Mouse (Mus musculus) midbrain, postnatal 0 days (tissue): Measurements from ENCODE around the gene Mtrr. TPM values are rescaled to one million over a fixed set of nuclear protein-coding genes. Genes with fewer than 3 reads are reported as not detected.

ENCODE experiments used
- ATAC-seq: fragments of 200-750 bp; cut with Nextera tagmentation; 2 replicates; pipeline ENCODE4 v1.8.0; 2017; ENCODE audit warnings: moderate number of reproducible peaks, mild to moderate bottlenecking, moderate TSS enrichment, moderate library complexity; ENCODE audit not compliant: low FRiP score
- DNase-seq: peaks from one replicate; pipeline ENCODE4 v3.0.0-alpha.2; 2015; ENCODE audit warnings: low spot score
- H3K27ac ChIP-seq: fragments of 300-500 bp; sonication (generic); 2 replicates; pipeline ENCODE4 v1.5.1; 2014; ENCODE audit warnings: low read depth, mild to moderate bottlenecking, low read length, mixed read lengths
- H3K27me3 ChIP-seq: fragments of 300-500 bp; sonication (generic); 2 replicates; pipeline ENCODE4 v1.6.1; 2014; ENCODE audit warnings: low read length, control low read depth, mixed read lengths; ENCODE audit not compliant: insufficient read depth
- H3K36me3 ChIP-seq: fragments of 300-500 bp; sonication (generic); 2 replicates; pipeline ENCODE4 v1.6.1; 2014; ENCODE audit warnings: low read length, control low read depth, mixed read lengths; ENCODE audit not compliant: insufficient read depth
- H3K4me1 ChIP-seq: fragments of 300-500 bp; sonication (generic); 2 replicates; pipeline ENCODE4 v1.6.1; 2014; ENCODE audit warnings: mild to moderate bottlenecking, control low read depth, antibody characterized with exemption, low read length, mixed read lengths; ENCODE audit not compliant: insufficient read depth
- H3K4me2 ChIP-seq: fragments of 300-500 bp; sonication (generic); 2 replicates; pipeline ENCODE4 v1.6.1; 2014; ENCODE audit warnings: low read depth, mild to moderate bottlenecking, low read length, mixed read lengths; ENCODE audit not compliant: poor library complexity, severe bottlenecking
- H3K4me3 ChIP-seq: fragments of 300-500 bp; sonication (generic); 2 replicates; pipeline ENCODE4 v1.5.1; 2014; ENCODE audit warnings: low read depth, mild to moderate bottlenecking, low read length, moderate library complexity
- H3K9ac ChIP-seq: fragments of 300-500 bp; sonication (generic); replicated peaks from 2 replicates; pipeline ENCODE4 v1.6.1; 2014; ENCODE audit warnings: mild to moderate bottlenecking, low read length, moderate library complexity, mixed read lengths; ENCODE audit not compliant: poor library complexity, severe bottlenecking
- H3K9me3 ChIP-seq: fragments of 300-500 bp; sonication (generic); 2 replicates; pipeline ENCODE4 v1.6.1; 2016; ENCODE audit warnings: low read length, control low read depth
- CTCF ChIP-seq: IDR thresholded peaks from 2 replicates; pipeline ENCODE4 v1.5.1; 2016; ENCODE audit warnings: antibody characterized with exemption, mild to moderate bottlenecking
- WGBS: fragments of 180-500 bp; shearing (Covaris S2); extraction: QIAGEN DNeasy Blood & Tissue Kit; methylation state at CpG from one replicate; pipeline ENCODE4 v1.1.7; 2014; 5-methylcytosine and 5-hydroxymethylcytosine counted together
- polyA plus RNA-seq: library from polyadenylated mRNA; unstranded; fragments of >200 nt; fragmentation: Nextera tagmentation; extraction: Ambion mirVana; gene quantifications from 2 replicates; pipeline ENCODE4 v1.2.1, GENCODE M21; 2015
- total RNA-seq: library from RNA; depleted of rRNA; stranded (reverse); fragments of >200 nt; gene quantifications from 2 replicates; pipeline ENCODE4 v1.2.3, GENCODE M21; 2014

Mtrr gene
- total and polyA plus RNA-seq, 2 experiments from 2014 or later: 6.8 to 10.6 TPM

GRCm38 (mm10) chr13:68588352-68588751, 6.4 kb upstream of the Mtrr start:
- peaks cover 56% of the 10 kb centered on the region for H3K36me3 ChIP-seq
- no peak for TF ChIP-seq CTCF

GRCm38 (mm10) chr13:68585441-68585840, 3.5 kb upstream of the Mtrr start:
- no peaks in the 10 kb centered on the region for H3K27me3 ChIP-seq
- ATAC-seq (no peak), DNase-seq (no peak)
- H3K9me3 ChIP-seq: no peaks in the 10 kb centered on the region
- H3K36me3 ChIP-seq: peaks cover 41% of the 10 kb centered on the region
- no peak overlapping the region for H3K27ac ChIP-seq
- H3K4me2 ChIP-seq: no peak overlapping the region
- H3K9ac ChIP-seq: no peak overlapping the region
- H3K4me3 ChIP-seq: no peak overlapping the region
- 82% methylated on average over 7 of the region's 7 CpGs for WGBS
- TF ChIP-seq CTCF: no peak
- no peaks in the 10 kb centered on the region; the same call in 1 of the 2 replicates for H3K4me1 ChIP-seq

More at GRCm38 (mm10) chr13:68588352-68588751, 6.4 kb upstream of the Mtrr start:
- ATAC-seq (no peak), DNase-seq (no peak)
- Histone ChIP-seq H3K4me1 (no peaks in the 10 kb centered on the region), H3K9ac (no peak overlapping the region), H3K4me2 (no peak overlapping the region), H3K4me3 (no peak overlapping the region), H3K27me3 (no peaks in the 10 kb centered on the region), H3K27ac (no peak overlapping the region), H3K9me3 (no peaks in the 10 kb centered on the region)

DNA sequence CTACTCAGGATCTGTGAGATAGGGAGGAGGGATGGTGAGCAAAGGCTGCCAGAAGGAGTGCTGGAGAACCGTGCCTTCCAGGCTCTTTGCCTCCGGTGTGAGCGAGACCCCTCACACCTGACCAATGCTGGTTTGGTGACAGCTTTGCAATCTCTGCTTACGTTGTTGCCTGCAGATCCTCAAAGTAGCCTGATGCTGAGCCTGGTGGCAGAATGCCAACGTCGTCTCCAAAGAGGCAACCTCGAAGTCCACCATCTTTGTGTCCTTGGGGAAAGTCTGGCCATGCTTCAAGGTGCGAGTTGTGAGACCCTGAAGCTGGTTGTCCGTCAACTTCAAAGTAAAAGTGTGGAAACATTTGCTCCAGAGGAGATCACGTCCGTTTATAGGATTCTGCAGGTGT, 2.0 kb upstream of the Mtrr start:
- Histone ChIP-seq H3K36me3 (peaks cover 41% of the 10 kb centered on the region), H3K9me3 (no peaks in the 10 kb centered on the region)

DNA sequence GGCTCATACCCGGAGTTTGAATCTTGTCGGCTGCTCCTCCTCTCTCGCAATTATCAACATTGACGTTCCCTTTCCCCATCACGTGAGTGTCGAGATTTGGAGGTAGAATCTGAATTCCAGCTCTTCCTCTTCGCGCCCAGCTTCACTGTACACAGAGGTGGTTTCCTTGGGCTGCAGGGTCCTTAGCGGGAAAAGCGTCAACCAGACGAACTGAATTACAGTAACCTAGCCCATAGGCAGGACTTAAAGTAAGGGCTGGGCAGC, 500 bp upstream of the Mtrr start:
- peak; percentile 10; the same call in 1 of the 2 replicates for ATAC-seq
- Histone ChIP-seq H3K4me3 (peak overlapping the region; percentile 79), H3K4me1 (no peaks in the 10 kb centered on the region; the same call in 1 of the 2 replicates), H3K9ac (peak overlapping the region; percentile 71), H3K4me2 (peak overlapping the region; percentile 77), H3K9me3 (no peaks in the 10 kb centered on the region), H3K36me3 (peaks cover 31% of the 10 kb centered on the region), H3K27ac (peak overlapping the region; percentile 75), H3K27me3 (no peaks in the 10 kb centered on the region)
- peak; percentile 17 for DNase-seq
- no peak for TF ChIP-seq CTCF
- WGBS: 0% methylated on average over 11 of the region's 11 CpGs

More for the DNA sequence above, 2.0 kb upstream of the Mtrr start:
- H3K27me3 ChIP-seq: no peaks in the 10 kb centered on the region
- ATAC-seq: no peak
- 92% methylated on average over 11 of the region's 11 CpGs for WGBS
- TF ChIP-seq CTCF: no peak
- H3K9ac ChIP-seq: no peak overlapping the region
- DNase-seq: no peak
- H3K4me1 ChIP-seq: no peaks in the 10 kb centered on the region; the same call in 1 of the 2 replicates
- H3K4me2 ChIP-seq: no peak overlapping the region
- H3K27ac ChIP-seq: no peak overlapping the region
- no peak overlapping the region for H3K4me3 ChIP-seq

GRCm38 (mm10) chr13:68581086-68581740, 736 bp downstream of the Mtrr start:
- no peak; the same call in 1 of the 2 replicates for ATAC-seq

GRCm38 (mm10) chr13:68577945-68578344, 4.0 kb downstream of the Mtrr start:
- Histone ChIP-seq H3K4me3 (no peak overlapping the region), H3K9ac (no peak overlapping the region), H3K27ac (no peak overlapping the region), H3K9me3 (no peaks in the 10 kb centered on the region), H3K4me2 (no peak overlapping the region), H3K36me3 (peaks cover 28% of the 10 kb centered on the region), H3K27me3 (no peaks in the 10 kb centered on the region), H3K4me1 (no peaks in the 10 kb centered on the region; the same call in 1 of the 2 replicates)
- WGBS: 91% methylated on average over 7 of the region's 7 CpGs
- TF ChIP-seq CTCF: no peak
- ATAC-seq: no peak
- no peak for DNase-seq

More at GRCm38 (mm10) chr13:68581086-68581740, 736 bp downstream of the Mtrr start:
- peak overlapping the region; percentile 77 for H3K4me2 ChIP-seq
- no peaks in the 10 kb centered on the region; the same call in 1 of the 2 replicates for H3K4me1 ChIP-seq
- peak overlapping the region; percentile 79 for H3K4me3 ChIP-seq
- peak overlapping the region; percentile 71; the same call in 1 of the 2 replicates for H3K9ac ChIP-seq
- WGBS: 27% methylated on average over 14 of the region's 14 CpGs
- no peaks in the 10 kb centered on the region for H3K27me3 ChIP-seq
- peak overlapping the region; percentile 75 for H3K27ac ChIP-seq
- peak; percentile 50 for TF ChIP-seq CTCF
- H3K36me3 ChIP-seq: peaks cover 36% of the 10 kb centered on the region
- no peak for DNase-seq
- no peaks in the 10 kb centered on the region for H3K9me3 ChIP-seq
